Mouse (Mus musculus) C2C12 (cell line): ENCODE measurements around the gene Rbm4b.

Experiments
- CEBPB ChIP-seq: IDR thresholded peaks from one replicate; pipeline ENCODE4 v1.6.1; 2011; ENCODE audit warnings: low read depth, mild to moderate bottlenecking, control low read depth, moderate library complexity
- CTCF ChIP-seq: IDR thresholded peaks from one replicate; pipeline ENCODE4 v1.5.1; 2011; ENCODE audit not compliant: control insufficient read depth, insufficient read depth, insufficient read length
- FOSL1 ChIP-seq: IDR thresholded peaks from one replicate; pipeline ENCODE4 v1.8.0; 2011; ENCODE audit warnings: mild to moderate bottlenecking, low read length; ENCODE audit not compliant: poor library complexity, insufficient read depth, severe bottlenecking
- MAX ChIP-seq: IDR thresholded peaks from one replicate; pipeline ENCODE4 v1.6.1; 2011; ENCODE audit warnings: mild to moderate bottlenecking, control low read depth
- MYOD1 ChIP-seq: IDR thresholded peaks from one replicate; pipeline ENCODE4 v1.6.1; 2011; ENCODE audit warnings: low read depth; ENCODE audit not compliant: control insufficient read depth, insufficient read length
- USF1 ChIP-seq: IDR thresholded peaks from one replicate; pipeline ENCODE4 v1.6.1; 2011; ENCODE audit warnings: low read depth, mild to moderate bottlenecking, control low read depth, moderate library complexity

- TF ChIP-seq CTCF (no peak), USF1 (no peak), MYOD1 (no peak), MAX (no peak), CEBPB (no peak), FOSL1 (no peak)
Measured at GRCm38 (mm10) chr19:4720112-4720511, 36.2 kb upstream of the Rbm4b start.
